Mouse (Mus musculus) limb, embryonic 12.5 days (tissue): ENCODE results near the gene Rasgrp3. TPM values are rescaled to one million over a fixed set of nuclear protein-coding genes. Genes with fewer than 3 reads are reported as not detected.

ENCODE experiments used
- ATAC-seq: fragments of 200-750 bp; cut with Nextera tagmentation; 2 replicates; pipeline ENCODE4 v1.8.0; 2017; ENCODE audit warnings: low read depth, moderate TSS enrichment; ENCODE audit not compliant: insufficient number of reproducible peaks, insufficient read depth, low FRiP score, low TSS enrichment
- H3K27ac ChIP-seq: fragments of 300-500 bp; sonication (generic); 2 replicates; pipeline ENCODE4 v1.5.1; 2016; ENCODE audit warnings: mild to moderate bottlenecking, moderate library complexity
- H3K27me3 ChIP-seq: fragments of 300-500 bp; sonication (generic); 2 replicates; pipeline ENCODE4 v1.6.1; 2016; ENCODE audit warnings: mild to moderate bottlenecking, moderate library complexity
- H3K36me3 ChIP-seq: fragments of 300-500 bp; sonication (generic); 2 replicates; pipeline ENCODE4 v1.6.1; 2016; ENCODE audit warnings: mild to moderate bottlenecking, moderate library complexity
- H3K4me1 ChIP-seq: fragments of 300-500 bp; sonication (generic); replicated peaks from 2 replicates; pipeline ENCODE4 v1.6.1; 2016
- H3K4me2 ChIP-seq: fragments of 300-500 bp; sonication (generic); 2 replicates; pipeline ENCODE4 v1.6.1; 2016; ENCODE audit warnings: mild to moderate bottlenecking, moderate library complexity
- H3K4me3 ChIP-seq: fragments of 300-500 bp; sonication (generic); replicated peaks from 2 replicates; pipeline ENCODE4 v1.5.1; 2016; ENCODE audit warnings: mild to moderate bottlenecking
- H3K9ac ChIP-seq: fragments of 300-500 bp; sonication (generic); replicated peaks from 2 replicates; pipeline ENCODE4 v1.6.1; 2016; ENCODE audit warnings: mild to moderate bottlenecking, moderate library complexity
- H3K9me3 ChIP-seq: fragments of 300-500 bp; sonication (generic); 2 replicates; pipeline ENCODE4 v1.6.1; 2016; ENCODE audit warnings: mild to moderate bottlenecking, moderate library complexity
- WGBS: fragments of 180-500 bp; shearing (Covaris S2); methylation state at CpG from one replicate; pipeline ENCODE4 v1.1.7; 2016; 5-methylcytosine and 5-hydroxymethylcytosine counted together
- polyA plus RNA-seq: library from polyadenylated mRNA; unstranded; fragments of >200 nt; fragmentation: Nextera tagmentation; extraction: Ambion mirVana; gene quantifications from 2 replicates; pipeline ENCODE4 v1.2.1, GENCODE M21; 2016

Rasgrp3 gene
- polyA plus RNA-seq, 1 experiment from 2014 or later, result 6.4 TPM

GRCm38 (mm10) chr17:75498241-75498651 is 62.5 kb downstream of the Rasgrp3 start:
- Histone ChIP-seq H3K4me2 (no peak overlapping the region), H3K27ac (no peak overlapping the region)
- no peak for ATAC-seq

GRCm38 (mm10) chr17:75503031-75503430 is 67.3 kb downstream of the Rasgrp3 start:
- 82% methylated on average over 3 of the region's 3 CpGs for WGBS
- Histone ChIP-seq H3K27ac (no peak overlapping the region), H3K27me3 (no peaks in the 10 kb centered on the region), H3K4me2 (no peak overlapping the region), H3K36me3 (no peaks in the 10 kb centered on the region), H3K4me1 (no peaks in the 10 kb centered on the region), H3K4me3 (no peak overlapping the region), H3K9me3 (no peaks in the 10 kb centered on the region), H3K9ac (no peak overlapping the region)
- no peak for ATAC-seq

More at GRCm38 (mm10) chr17:75498241-75498651, 62.5 kb downstream of the Rasgrp3 start:
- Histone ChIP-seq H3K9ac (no peak overlapping the region), H3K4me3 (no peak overlapping the region), H3K4me1 (no peaks in the 10 kb centered on the region), H3K9me3 (no peaks in the 10 kb centered on the region), H3K27me3 (no peaks in the 10 kb centered on the region), H3K36me3 (no peaks in the 10 kb centered on the region)
- 80% methylated on average over 6 of the region's 6 CpGs for WGBS

GRCm38 (mm10) chr17:75505053-75505452 is 69.4 kb downstream of the Rasgrp3 start:
- Histone ChIP-seq H3K4me2 (no peak overlapping the region), H3K9me3 (0 out of 2 replicates have a peak, but pooled peaks cover under 1% of the 10 kb centered on the region), H3K4me1 (no peaks in the 10 kb centered on the region), H3K4me3 (no peak overlapping the region), H3K27me3 (no peaks in the 10 kb centered on the region), H3K9ac (no peak overlapping the region), H3K27ac (no peak overlapping the region), H3K36me3 (no peaks in the 10 kb centered on the region)
- WGBS, result 88% methylated on average over 5 of the region's 5 CpGs
- ATAC-seq, result no peak

- Histone ChIP-seq H3K36me3 (no peaks in the 10 kb centered on the region), H3K9ac (no peak overlapping the region), H3K4me1 (no peaks in the 10 kb centered on the region), H3K4me3 (no peak overlapping the region), H3K27me3 (no peaks in the 10 kb centered on the region), H3K9me3 (0 out of 2 replicates have a peak, but pooled peaks cover 3% of the 10 kb centered on the region), H3K27ac (no peak overlapping the region), H3K4me2 (no peak overlapping the region)
- 89% methylated on average over 10 of the region's 10 CpGs for WGBS
- no peak for ATAC-seq
These were observed 70.5 kb downstream of the Rasgrp3 start for GRCm38 (mm10) chr17:75506097-75506675.

GRCm38 (mm10) chr17:75506708-75507641 is 71.3 kb downstream of the Rasgrp3 start:
- no peak overlapping the region for H3K9ac ChIP-seq
- WGBS, result 80% methylated on average over 10 of the region's 10 CpGs
- H3K36me3 ChIP-seq, result no peaks in the 10 kb centered on the region
- H3K27ac ChIP-seq, result no peak overlapping the region
- ATAC-seq, result no peak
- H3K4me1 ChIP-seq, result no peaks in the 10 kb centered on the region
- no peaks in the 10 kb centered on the region for H3K27me3 ChIP-seq
- no peak overlapping the region for H3K4me3 ChIP-seq
- no peak overlapping the region for H3K4me2 ChIP-seq
- H3K9me3 ChIP-seq, result 0 out of 2 replicates have a peak, but pooled peaks cover 3% of the 10 kb centered on the region

GRCm38 (mm10) chr17:75509257-75509656 is 73.6 kb downstream of the Rasgrp3 start:
- Histone ChIP-seq H3K27me3 (no peaks in the 10 kb centered on the region), H3K4me2 (no peak overlapping the region), H3K36me3 (no peaks in the 10 kb centered on the region), H3K27ac (no peak overlapping the region), H3K4me3 (no peak overlapping the region), H3K9me3 (0 out of 2 replicates have a peak, but pooled peaks cover 3% of the 10 kb centered on the region), H3K9ac (no peak overlapping the region), H3K4me1 (no peaks in the 10 kb centered on the region)
- WGBS, result 90% methylated on average over 5 of the region's 5 CpGs
- ATAC-seq, result no peak

- Histone ChIP-seq H3K9ac (no peak overlapping the region), H3K36me3 (no peaks in the 10 kb centered on the region), H3K4me2 (no peak overlapping the region), H3K27me3 (no peaks in the 10 kb centered on the region), H3K9me3 (no peaks in the 10 kb centered on the region), H3K4me3 (no peak overlapping the region), H3K4me1 (no peaks in the 10 kb centered on the region), H3K27ac (no peak overlapping the region)
- 71% methylated on average over 4 of the region's 4 CpGs for WGBS
- no peak for ATAC-seq
These were observed 80.9 kb downstream of the Rasgrp3 start for GRCm38 (mm10) chr17:75516591-75516990.

GRCm38 (mm10) chr17:75518181-75518901 is 82.6 kb downstream of the Rasgrp3 start:
- no peak for ATAC-seq
- Histone ChIP-seq H3K4me3 (no peak overlapping the region), H3K36me3 (no peaks in the 10 kb centered on the region), H3K27me3 (no peaks in the 10 kb centered on the region), H3K4me1 (0 out of 2 replicates have a peak, but pooled peaks cover 7% of the 10 kb centered on the region), H3K27ac (no peak overlapping the region), H3K9ac (no peak overlapping the region), H3K9me3 (no peaks in the 10 kb centered on the region), H3K4me2 (no peak overlapping the region)
- WGBS, result 58% methylated on average over 8 of the region's 8 CpGs

GRCm38 (mm10) chr17:75519239-75519900 is 83.7 kb downstream of the Rasgrp3 start:
- Histone ChIP-seq H3K27me3 (no peaks in the 10 kb centered on the region), H3K9ac (no peak overlapping the region), H3K36me3 (no peaks in the 10 kb centered on the region), H3K4me2 (no peak overlapping the region), H3K4me3 (no peak overlapping the region), H3K9me3 (no peaks in the 10 kb centered on the region), H3K27ac (no peak overlapping the region), H3K4me1 (0 out of 2 replicates have a peak, but pooled peaks cover 7% of the 10 kb centered on the region)
- WGBS, result 78% methylated on average over 8 of the region's 8 CpGs
- ATAC-seq, result no peak

- no peak overlapping the region for H3K27ac ChIP-seq
- no peak; the same call in 1 of the 2 replicates for ATAC-seq
- H3K4me1 ChIP-seq, result 0 out of 2 replicates have a peak, but pooled peaks cover 7% of the 10 kb centered on the region
- H3K4me2 ChIP-seq, result no peak overlapping the region
- H3K4me3 ChIP-seq, result no peak overlapping the region
- H3K9me3 ChIP-seq, result no peaks in the 10 kb centered on the region
- H3K36me3 ChIP-seq, result no peaks in the 10 kb centered on the region
- no peak overlapping the region for H3K9ac ChIP-seq
- 18% methylated on average over 6 of the region's 6 CpGs for WGBS
- no peaks in the 10 kb centered on the region for H3K27me3 ChIP-seq
These were observed 85.6 kb downstream of the Rasgrp3 start for GRCm38 (mm10) chr17:75521236-75521842.
